Mouse (Mus musculus) megakaryocyte, adult 5-6 weeks (primary cell): ENCODE data around the gene Vmn1r28. TPM values are rescaled to one million over a fixed set of nuclear protein-coding genes. Genes with fewer than 3 reads are reported as not detected.
"Not testable (repeated sequence)": the region's sequence is repeated elsewhere in the genome, so short reads cannot be mapped to it uniquely, and the experiment has no call there.

Experiments used
- ATAC-seq: 2 replicates; pipeline ENCODE4 v1.8.0; 2016; ENCODE audit warnings: mild to moderate bottlenecking, inconsistent platforms; ENCODE audit not compliant: poor library complexity, severe bottlenecking
- total RNA-seq, 2 experiments: library from RNA; stranded (forward) in 1 of 2; stranded (reverse) in 1 of 2; fragments of 153-499, 151-499 nt in 1 of 2; fragments of 221-1000, 200-1000 nt in 1 of 2; gene quantifications; 2 replicates each; pipeline versions ENCODE4 v1.2.3 to v1.2.4; 2015 to 2017

Gene Vmn1r28
- total RNA-seq (2015) (not detected in 2 replicates), total RNA-seq (2017) (not detected in 2 replicates)

DNA sequence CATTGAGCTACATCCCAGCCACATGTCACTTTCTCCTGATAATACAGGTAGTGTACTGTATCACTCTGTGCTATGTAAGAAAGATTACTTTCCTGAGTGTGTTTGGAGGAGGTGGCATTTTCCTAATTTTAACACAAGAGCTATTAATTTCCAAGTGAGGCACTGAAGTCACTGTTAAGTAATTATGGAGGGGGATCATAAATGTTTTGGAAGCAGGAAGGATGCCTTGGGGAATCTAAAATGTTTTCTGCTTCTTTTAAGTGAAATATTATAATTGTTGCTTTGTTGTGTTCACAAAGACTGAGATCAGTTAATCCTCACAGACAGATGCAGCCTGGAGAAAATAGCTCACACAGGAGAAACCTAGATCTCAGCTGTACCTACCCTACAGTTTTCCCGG lies at the start of gene Vmn1r28:
TSS of gene Vmn1r28 (plus strand) at position 301 of the 400 bp plus-strand sequence.
- no peak for ATAC-seq

DNA sequence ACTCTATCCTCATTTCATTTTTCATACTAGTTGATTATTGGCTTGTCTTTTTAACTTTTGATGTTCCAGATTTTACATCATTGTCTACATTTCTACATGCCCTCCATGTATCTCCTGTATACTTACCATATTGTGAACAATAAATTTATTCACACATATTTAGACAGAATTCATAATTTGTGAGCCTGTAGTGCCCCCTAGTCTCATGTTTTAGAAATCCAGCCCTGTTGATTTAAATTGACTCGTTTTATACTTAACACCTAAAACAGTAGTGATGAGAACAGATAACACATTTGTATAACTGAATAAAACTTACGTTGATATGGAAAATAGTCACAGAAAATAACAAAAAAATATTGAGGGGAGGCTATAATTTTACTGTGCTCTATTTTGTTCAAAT lies 45.7 kb upstream of the Vmn1r28 start:
- no peak for ATAC-seq

DNA sequence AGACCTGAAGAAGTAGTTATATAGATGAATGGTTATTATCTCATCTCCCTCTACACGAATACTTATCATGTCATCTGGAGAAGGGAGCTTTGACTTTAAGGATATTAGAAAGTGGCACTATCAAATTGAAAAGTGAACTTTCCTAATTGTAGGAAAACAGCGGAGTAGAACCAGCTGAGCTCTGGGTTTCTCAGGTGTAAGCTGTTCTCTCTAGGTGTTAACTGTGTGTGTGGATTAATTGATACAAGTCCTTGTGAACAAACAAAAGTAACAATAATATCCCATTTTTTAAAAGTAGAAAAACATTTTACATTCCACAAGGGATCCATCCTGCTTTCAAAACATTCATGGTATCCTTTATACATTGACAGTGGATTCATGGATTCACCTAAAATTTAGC lies 43.1 kb upstream of the Vmn1r28 start, which contains the start of gene Vmn1r27:
TSS of gene Vmn1r27 (minus strand) at position 101 of the 400 bp plus-strand sequence.
- no peak for ATAC-seq

DNA sequence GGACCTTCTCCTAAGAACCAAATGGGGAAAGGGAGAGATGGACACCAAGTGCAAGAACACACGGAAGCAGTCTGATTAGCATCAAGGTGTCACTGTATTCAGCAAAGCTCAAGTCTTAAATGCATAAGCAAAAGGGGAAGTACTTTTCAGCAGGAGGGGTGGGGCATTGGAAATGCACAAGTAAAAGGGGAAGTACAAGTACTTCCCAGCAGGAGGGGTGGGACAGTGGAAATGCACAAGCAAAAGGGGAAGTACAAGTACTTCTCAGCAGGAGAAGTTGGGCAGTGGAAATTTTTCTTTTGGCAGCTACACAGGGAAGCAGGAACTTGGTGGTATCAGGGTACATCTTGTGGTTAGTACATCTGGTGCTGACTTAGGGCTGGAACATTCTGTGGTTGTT lies 17.8 kb downstream of the Vmn1r28 start:
- not testable (repeated sequence) for ATAC-seq

DNA sequence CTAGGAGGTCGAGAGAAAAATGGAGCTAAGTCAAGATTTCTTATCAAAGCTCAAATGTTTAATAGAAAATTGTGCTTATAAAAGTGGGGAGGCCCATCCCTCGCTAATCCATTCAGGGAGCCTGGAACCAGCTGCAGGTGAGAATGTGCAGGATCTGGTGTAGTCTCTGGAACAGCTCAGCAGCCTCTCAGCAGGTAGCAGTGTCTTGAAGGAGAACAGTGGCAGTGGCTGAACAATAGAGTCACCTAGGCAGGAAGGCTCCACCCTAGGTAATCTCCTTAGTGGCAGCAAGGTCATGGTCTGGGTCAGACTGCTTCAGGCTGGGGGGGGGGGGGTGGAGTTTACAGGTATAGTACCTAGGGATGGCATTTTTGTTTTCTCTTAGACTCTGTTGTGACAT lies 30.4 kb downstream of the Vmn1r28 start:
- no peak for ATAC-seq

DNA sequence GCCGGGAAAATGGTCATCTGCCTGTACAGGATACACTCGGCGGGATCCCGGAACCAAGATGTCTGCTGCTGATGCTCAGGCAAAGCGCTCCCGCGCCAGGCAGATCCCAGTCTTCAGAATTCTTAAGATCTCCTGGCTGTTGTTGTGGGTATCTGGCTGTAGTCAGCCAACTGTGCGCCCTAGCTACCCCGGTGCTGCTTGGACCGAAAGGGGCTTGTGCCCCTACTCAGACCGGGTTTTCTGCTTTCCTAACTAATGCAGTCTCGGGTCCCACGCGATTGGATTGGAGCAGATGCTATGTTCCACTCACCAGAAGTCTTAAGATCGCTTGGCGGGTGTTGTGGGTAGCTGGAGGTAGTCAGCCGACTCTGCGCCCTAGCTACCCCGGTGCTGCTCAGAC lies 36.7 kb downstream of the Vmn1r28 start:
- not testable (repeated sequence) for ATAC-seq

DNA sequence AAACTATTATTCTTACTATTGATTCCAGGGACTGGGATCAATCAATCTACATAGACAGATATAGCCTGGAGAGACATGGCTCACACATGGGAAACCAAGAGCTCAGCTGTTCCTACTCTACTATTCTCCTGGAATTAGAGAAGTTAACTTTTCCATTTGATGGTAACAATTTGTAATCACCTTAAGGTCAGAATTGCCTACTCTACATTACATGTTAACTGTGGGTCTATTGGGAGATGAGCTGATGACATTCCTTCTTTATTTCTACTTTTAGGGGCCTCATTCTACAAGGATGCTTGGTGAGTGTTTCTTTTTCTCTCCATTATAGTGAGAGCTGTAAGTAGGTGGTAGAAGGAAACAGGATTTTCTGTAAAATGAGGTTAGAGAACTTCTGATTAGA lies 39.4 kb downstream of the Vmn1r28 start, which contains the start of gene Vmn1r29:
TSS of gene Vmn1r29 (plus strand) at position 301 of the 400 bp plus-strand sequence.
- no peak for ATAC-seq

Other genes with a start within 250 kb of the Vmn1r28 start
- not detected in 2 replicates for gene Vmn1r26, start 246.9 kb upstream of the Vmn1r28 start, total RNA-seq (2015)
- gene Vmn1r26, start 246.9 kb upstream of the Vmn1r28 start, total RNA-seq (2017) = not detected in 2 replicates
- gene Vmn1r27, start 43.2 kb upstream of the Vmn1r28 start, total RNA-seq (2015) = not detected in 2 replicates
- not detected in 2 replicates for gene Vmn1r27, start 43.2 kb upstream of the Vmn1r28 start, total RNA-seq (2017)
- gene Vmn1r29, start 39.5 kb downstream of the Vmn1r28 start, total RNA-seq (2015) = not detected in 2 replicates
- not detected in 2 replicates for gene Vmn1r29, start 39.5 kb downstream of the Vmn1r28 start, total RNA-seq (2017)
- not detected in 2 replicates for gene Vmn1r30, start 181.3 kb downstream of the Vmn1r28 start, total RNA-seq (2015)
- not detected in 2 replicates for gene Vmn1r30, start 181.3 kb downstream of the Vmn1r28 start, total RNA-seq (2017)
- not detected in 2 replicates for gene Vmn1r31, start 213.3 kb downstream of the Vmn1r28 start, total RNA-seq (2015)
- not detected in 2 replicates for gene Vmn1r31, start 213.3 kb downstream of the Vmn1r28 start, total RNA-seq (2017)